Mouse (Mus musculus) hindlimb bud, embryonic 11.5 days (tissue): ENCODE data around the gene Ikzf3.
A peak's percentile ranks its signal among the peaks of the same experiment; 100 is the strongest.

Source experiments
- DNase-seq: peaks from one replicate; pipeline ENCODE4 v3.0.0-alpha.2; 2012; ENCODE audit warnings: low read depth, low spot score; ENCODE audit errors: extremely low spot score

Gene Ikzf3

DNA sequence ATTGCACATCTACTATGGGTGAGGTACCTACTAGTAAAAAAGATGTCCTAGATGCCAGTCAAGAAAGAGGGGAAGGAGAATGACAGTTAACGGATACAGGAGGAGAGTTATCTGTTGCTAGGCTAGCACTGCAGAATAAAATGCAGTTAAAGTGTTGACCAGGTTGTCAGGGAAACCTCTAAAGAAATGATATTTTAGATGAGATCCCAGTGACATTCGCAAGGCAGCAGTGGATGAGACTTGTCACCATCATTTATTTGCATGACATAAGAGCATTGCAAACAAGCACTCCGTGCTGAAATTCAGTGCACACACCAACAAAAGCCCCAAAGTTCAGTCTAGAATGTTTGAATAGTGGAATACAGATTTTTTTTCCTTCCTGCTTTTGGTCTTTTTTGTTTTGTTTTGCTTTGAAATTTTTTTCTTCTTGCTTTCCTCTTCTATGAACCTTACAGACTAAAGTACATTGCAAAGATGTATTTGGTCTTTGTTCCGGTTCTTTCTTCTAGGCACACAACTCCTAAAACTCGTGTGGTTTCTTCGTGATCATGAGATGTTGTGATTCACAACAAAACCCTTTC lies 32.4 kb downstream of the Ikzf3 start:
- DNase-seq, result no peak

GRCm38 (mm10) chr11:98512881-98513280 lies 33.0 kb downstream of the Ikzf3 start:
- no peak for DNase-seq

- no peak for DNase-seq
Measured at GRCm38 (mm10) chr11:98510125-98510524, 35.7 kb downstream of the Ikzf3 start.

DNA sequence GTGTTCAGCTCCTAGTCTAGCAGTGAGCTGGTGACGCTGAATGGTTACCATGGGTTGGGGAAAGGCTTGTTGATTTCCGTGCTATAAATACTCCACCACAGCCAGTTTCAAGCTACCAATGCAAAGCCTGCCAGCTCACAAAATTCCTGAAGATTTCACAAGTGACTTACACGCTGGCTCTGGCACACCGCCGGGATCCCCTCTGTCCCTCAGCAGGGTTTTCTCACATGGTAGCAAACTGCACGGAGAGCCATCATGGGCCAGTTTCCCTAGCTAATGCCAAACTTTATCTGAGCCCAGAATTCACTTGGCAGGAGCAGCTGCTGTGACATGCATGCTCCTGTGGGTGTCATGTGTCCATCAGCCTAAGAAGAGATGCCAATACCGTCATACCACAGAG lies 36.4 kb downstream of the Ikzf3 start:
- no peak for DNase-seq

GRCm38 (mm10) chr11:98504926-98505325 lies 40.9 kb downstream of the Ikzf3 start:
- no peak for DNase-seq

GRCm38 (mm10) chr11:98497388-98498288 lies 48.2 kb downstream of the Ikzf3 start:
- DNase-seq, result peak; percentile 71

DNA sequence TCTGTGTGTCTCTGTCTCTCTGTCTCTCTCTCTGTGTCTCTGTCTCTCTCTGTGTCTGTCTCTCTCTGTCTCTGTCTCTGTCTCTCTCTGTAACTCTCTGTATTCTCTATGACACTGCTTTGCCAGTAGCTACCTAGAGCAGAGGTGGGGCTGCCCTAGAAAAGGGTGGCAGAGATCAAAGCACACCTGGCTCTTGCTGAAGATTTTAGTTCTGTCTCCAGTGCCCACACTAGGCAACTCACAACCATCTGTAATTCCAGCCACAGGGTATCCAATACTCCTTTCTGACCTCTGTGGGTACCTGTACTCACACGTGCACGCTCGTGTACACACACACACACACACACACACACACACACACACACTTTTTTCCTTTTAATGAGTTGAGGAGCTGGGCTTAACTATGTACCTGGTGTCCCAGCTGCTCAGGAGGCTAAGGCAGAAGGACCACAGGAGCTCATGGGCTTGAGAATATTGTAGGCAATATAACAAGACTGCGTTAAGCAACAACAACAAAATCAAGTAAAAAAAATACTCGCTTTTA lies 50.6 kb downstream of the Ikzf3 start:
- DNase-seq, result no peak

DNA sequence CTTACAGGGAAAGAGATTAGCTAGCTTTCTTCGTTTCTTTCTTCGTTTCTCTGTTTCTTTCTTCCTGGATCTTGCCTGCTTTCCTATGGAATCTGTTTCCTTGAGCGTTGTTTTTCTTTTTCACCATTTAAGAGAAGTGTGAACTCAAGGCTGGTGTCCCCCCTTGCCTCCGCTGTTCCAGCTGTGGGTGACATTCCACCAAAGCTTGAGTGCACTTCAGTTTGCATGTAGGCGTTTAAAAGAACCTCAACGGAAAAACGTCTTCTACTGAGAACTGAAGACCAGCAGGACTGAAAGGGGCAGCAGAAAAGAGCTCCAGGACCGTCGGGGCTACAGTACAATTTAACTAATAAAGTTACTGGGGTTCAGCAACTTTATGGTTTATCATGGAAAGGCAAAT lies 52.4 kb downstream of the Ikzf3 start:
- no peak for DNase-seq

DNA sequence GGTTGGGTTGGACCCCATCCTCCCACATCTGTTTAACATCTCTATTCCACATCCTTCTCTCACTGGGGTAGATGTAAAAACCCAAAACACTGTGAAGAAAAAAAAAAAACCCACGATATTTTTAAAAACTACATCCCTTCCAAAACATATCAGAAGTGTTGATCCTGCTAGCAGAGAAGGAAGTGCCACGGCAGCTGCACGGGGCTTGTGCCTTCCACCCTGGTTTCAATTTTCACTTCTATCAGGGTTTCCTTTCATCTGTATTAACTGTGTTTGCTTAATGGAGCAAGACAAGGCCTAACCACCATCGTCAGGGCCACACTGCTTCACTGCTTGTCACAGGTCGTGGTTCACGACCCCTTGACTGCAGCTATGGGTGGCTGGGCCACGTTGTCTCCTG lies 52.9 kb downstream of the Ikzf3 start:
- DNase-seq, result no peak

- no peak for DNase-seq
Measured at GRCm38 (mm10) chr11:98491571-98491970, 54.3 kb downstream of the Ikzf3 start.

GRCm38 (mm10) chr11:98488540-98489234 lies 57.1 kb downstream of the Ikzf3 start:
- no peak for DNase-seq

DNA sequence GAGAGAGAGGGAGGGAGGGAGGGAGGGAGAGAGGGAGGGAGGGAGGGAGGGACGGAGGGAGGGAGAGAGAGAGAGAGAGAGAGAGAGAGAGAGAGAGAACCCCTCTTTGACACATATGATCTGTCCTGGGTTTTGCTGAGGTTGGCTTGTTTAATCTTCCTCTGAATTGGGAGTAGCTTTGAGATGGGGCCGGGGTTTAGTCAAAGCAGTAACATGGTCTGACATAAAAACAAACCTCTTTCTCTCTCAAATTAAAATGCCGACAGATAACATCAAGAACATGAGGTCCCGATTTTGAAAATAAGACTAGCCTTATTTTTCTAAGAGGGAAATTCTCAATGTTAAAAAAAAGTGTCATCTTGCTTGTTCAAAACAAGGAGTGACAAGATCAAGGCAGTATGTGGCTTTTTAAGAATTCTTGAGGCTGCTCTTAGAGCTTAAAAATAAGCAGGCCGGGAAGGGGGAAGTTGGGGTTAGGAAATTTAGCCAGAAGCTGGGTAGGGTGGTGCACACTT lies 58.2 kb downstream of the Ikzf3 start:
- no peak for DNase-seq

DNA sequence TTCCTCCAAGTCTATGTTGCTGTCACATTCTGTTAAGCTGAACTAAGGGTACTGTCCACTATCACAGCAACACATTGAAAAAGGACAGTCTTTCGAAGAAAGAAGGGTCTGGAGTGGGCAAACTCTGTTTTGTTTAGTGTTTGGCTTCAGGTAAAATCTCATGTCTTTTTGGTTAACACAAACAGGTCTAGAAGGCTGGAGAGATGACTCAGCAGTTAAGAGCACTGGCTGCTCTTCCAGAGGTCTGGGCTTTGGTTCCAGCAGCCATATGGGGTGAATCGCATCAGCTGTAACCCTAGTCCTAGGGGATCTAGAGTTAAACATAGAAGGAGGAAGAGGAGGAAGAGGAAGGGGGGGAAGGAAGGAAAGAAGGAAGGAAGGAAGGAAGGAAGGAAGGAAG lies 60.1 kb downstream of the Ikzf3 start:
- no peak for DNase-seq

- DNase-seq, result no peak
Measured at GRCm38 (mm10) chr11:98482067-98482466, 63.8 kb downstream of the Ikzf3 start.

DNA sequence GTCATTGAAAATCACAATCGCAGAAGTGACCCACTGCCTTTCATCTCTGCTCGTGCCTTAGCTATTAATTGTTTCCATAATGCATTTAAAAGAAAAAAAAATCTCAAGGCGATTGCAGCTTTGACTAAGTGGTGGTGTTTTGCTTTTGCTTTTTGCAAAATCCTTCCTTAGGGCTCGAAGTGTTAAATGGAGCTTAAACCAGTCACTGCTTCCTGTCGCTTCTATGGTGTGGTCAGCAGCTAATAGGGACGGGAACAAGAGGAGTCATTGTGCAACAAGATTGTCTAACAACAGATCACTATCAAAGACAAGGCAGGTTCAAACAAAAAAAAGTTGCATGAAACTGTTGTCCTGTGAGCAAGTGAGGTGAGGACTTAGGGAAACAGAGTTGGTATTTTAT lies 64.6 kb downstream of the Ikzf3 start:
- no peak for DNase-seq

- no peak for DNase-seq
Measured at GRCm38 (mm10) chr11:98479940-98480497, 65.8 kb downstream of the Ikzf3 start.

- DNase-seq, result no peak
Measured at GRCm38 (mm10) chr11:98479026-98479939, 66.5 kb downstream of the Ikzf3 start.

DNA sequence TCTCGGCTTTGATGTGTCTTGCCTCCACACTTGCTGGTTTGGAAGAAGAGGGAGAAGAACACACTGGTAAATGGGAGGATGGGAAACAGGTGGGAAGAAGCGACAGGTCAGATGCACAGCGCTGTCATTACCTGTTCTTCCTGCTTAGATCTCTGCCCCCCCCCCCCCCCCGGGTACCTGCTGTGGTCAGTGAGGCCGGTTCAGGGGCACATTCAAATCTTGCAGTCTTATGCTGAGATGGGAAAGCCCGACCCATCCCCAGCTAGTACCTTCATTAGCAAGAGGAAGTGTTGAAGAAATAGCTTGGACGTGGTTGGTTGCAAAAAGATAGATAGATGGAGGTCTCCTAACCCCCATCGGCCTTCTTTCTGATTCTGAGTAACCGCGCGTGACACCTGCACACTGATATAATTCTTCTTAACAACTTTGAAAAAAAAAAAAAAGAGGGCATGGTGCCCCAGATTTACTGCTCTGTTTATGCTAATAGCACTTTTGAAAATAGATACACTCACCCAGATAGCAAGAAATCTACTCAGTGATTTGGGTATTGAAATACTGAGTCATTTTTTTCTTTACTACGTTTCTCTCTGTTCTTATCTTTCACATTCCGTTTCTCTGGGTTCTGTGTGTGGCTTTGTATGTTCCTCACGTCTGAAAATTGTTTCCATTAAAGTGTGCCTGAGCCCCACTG lies 68.7 kb downstream of the Ikzf3 start:
- DNase-seq, result no peak

DNA sequence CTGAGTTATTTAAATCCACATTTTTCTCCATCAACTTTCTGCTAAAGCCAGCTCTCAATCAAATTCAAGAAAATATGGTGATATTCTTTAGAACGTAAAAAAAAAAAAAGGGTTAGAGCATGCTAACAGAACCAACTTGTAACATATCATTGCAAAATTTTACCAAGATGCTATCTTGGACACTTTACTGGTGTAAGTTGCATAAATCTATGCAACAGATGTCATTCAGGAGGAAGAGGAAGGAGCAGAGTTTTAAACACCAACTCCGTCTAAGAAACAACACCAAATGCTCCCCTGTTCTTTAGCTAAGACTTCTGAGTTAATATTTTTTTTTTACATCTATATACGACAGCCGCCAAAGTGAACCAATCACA lies 69.4 kb downstream of the Ikzf3 start:
- DNase-seq, result no peak
